ENCODE assay signal across 8 mouse cellular contexts in genomic region chr10:82622671-82623552, GRCm38 (mm10). TPM values are rescaled to one million over a fixed set of nuclear protein-coding genes. Genes with fewer than 3 reads are reported as not detected.
A peak's percentile ranks its signal among the peaks of the same experiment; 100 is the strongest.
DNase-seq lines count a peak whose midpoint lies in the region; ATAC-seq lines count a peak whose summit lies in the region.

Gene 1190007I07Rik (minus strand): TSS chr10:82623228.

- no peaks in the 10 kb centered on the region for H3K36me3 ChIP-seq in hindbrain, embryonic 14.5 days (replicated peaks; ENCODE audit: control insufficient read depth, insufficient read depth)

- H3K9me3 ChIP-seq in hindbrain, embryonic 14.5 days (ENCODE audit: control insufficient read depth, low read length), result no peaks in the 10 kb centered on the region

- under 1% methylated on average over 60 of the region's 61 CpGs for WGBS in hindbrain, embryonic 14.5 days

- peak within 1 kb of the TSS; percentile 69 for H3K4me3 ChIP-seq in hindbrain, embryonic 14.5 days (replicated peaks; ENCODE audit: low read length)

- H3K27me3 ChIP-seq in hindbrain, embryonic 14.5 days (ENCODE audit: control insufficient read depth, insufficient read depth, low read length), result no peaks in the 10 kb centered on the region

- ATAC-seq in hindbrain, embryonic 14.5 days (ENCODE audit: low FRiP score), result peak; percentile 90

- DNase-seq in R1 (ENCODE audit: low read depth, low spot score), result peak; percentile 99
- peak; percentile 93 to 95 for DNase-seq in cerebellum, postnatal 25 days
- DNase-seq in frontal cortex, postnatal 25 days (ENCODE audit: low spot score in 2 of 2), result peak; percentile 78
- peak; percentile 95 for DNase-seq in hindbrain, embryonic 14.5 days (ENCODE audit: low spot score)
- peak; percentile 81 to 82 for DNase-seq in layer of hippocampus, postnatal 36 days
- peak; percentile 92 for DNase-seq in lung, postnatal 36 days
- peak; percentile 96 for DNase-seq in retina, postnatal 1 day
- DNase-seq in urinary bladder, adult 18-20 months (ENCODE audit: low spot score in 2 of 2), result peak; percentile 77 to 80

- peaks cover 8% of the 10 kb centered on the region for H3K4me1 ChIP-seq in hindbrain, embryonic 14.5 days (replicated peaks; ENCODE audit: control insufficient read depth, insufficient read depth, low read length)

- H3K9ac ChIP-seq in hindbrain, embryonic 14.5 days, result peak within 1 kb of the TSS; percentile 89

- peak within 1 kb of the TSS; percentile 79 for H3K27ac ChIP-seq in hindbrain, embryonic 14.5 days

- H3K4me2 ChIP-seq in hindbrain, embryonic 14.5 days (replicated peaks), result peak within 1 kb of the TSS; percentile 67

RNA-seq across cellular contexts. Expression of gene 1190007I07Rik, which starts in this region (rescaled TPM):
- 38.2 and 41.0 TPM in 2 replicates for polyA plus RNA-seq in hindbrain, embryonic 14.5 days (2014; fragmentation: Nextera tagmentation; extraction: Ambion mirVana)
- total RNA-seq in layer of hippocampus, postnatal 36 days (2021), result 10 to 100 TPM; 18.0 to 23.8 TPM

Comparison
In these comparisons a context has a peak if more than half of its experiments do, and no peak if none do; other contexts are left out.
1. Peak in every context shown above with its lines: DNase-seq, ATAC-seq, H3K4me3 ChIP-seq and H3K27ac ChIP-seq.